Mouse (Mus musculus): ENCODE measurements around the gene Pik3ip1.

Gene Pik3ip1

GRCm38 (mm10) chr11:3302792-3303191, 27.4 kb upstream of the Pik3ip1 start:
- DNase-seq (ENCODE audit: low read depth) = no peak

GRCm38 (mm10) chr11:3305821-3306220, 24.4 kb upstream of the Pik3ip1 start:
- DNase-seq (ENCODE audit: low read depth) = no peak

GRCm38 (mm10) chr11:3307875-3308274, 22.3 kb upstream of the Pik3ip1 start:
- no peak for DNase-seq (ENCODE audit: low read depth)

GRCm38 (mm10) chr11:3309884-3310283, 20.3 kb upstream of the Pik3ip1 start:
- no peak for DNase-seq (ENCODE audit: low read depth)

- DNase-seq (ENCODE audit: low read depth) = no peak
Measured at GRCm38 (mm10) chr11:3310789-3311585, 19.2 kb upstream of the Pik3ip1 start.

- no peak for DNase-seq (ENCODE audit: low read depth)
Measured at GRCm38 (mm10) chr11:3311586-3312347, 18.4 kb upstream of the Pik3ip1 start.

- no peak for DNase-seq (ENCODE audit: low read depth)
Measured at GRCm38 (mm10) chr11:3313294-3313693, 16.9 kb upstream of the Pik3ip1 start.

- peak; percentile 35 for DNase-seq (ENCODE audit: low read depth)
Measured at GRCm38 (mm10) chr11:3314148-3314547, 16.1 kb upstream of the Pik3ip1 start.

GRCm38 (mm10) chr11:3318286-3318685, 11.9 kb upstream of the Pik3ip1 start:
- peak; percentile 58 for DNase-seq (ENCODE audit: low read depth)

- no peak for DNase-seq (ENCODE audit: low read depth)
Measured at GRCm38 (mm10) chr11:3328271-3328670, 1.9 kb upstream of the Pik3ip1 start.

- no peak for DNase-seq (ENCODE audit: low read depth)
Measured at GRCm38 (mm10) chr11:3328806-3329775, 1.1 kb upstream of the Pik3ip1 start.

GRCm38 (mm10) chr11:3330566-3330965, 365 bp downstream of the Pik3ip1 start:
- DNase-seq (ENCODE audit: low read depth) = peak; percentile 98

GRCm38 (mm10) chr11:3330991-3331750, 970 bp downstream of the Pik3ip1 start:
- no peak for DNase-seq (ENCODE audit: low read depth)

GRCm38 (mm10) chr11:3331756-3332642, 1.8 kb downstream of the Pik3ip1 start:
- DNase-seq (ENCODE audit: low read depth) = peak; percentile 99

- DNase-seq (ENCODE audit: low read depth) = no peak
Measured at GRCm38 (mm10) chr11:3333111-3333695, 3.0 kb downstream of the Pik3ip1 start.

GRCm38 (mm10) chr11:3334141-3334710, 4.0 kb downstream of the Pik3ip1 start:
- no peak for DNase-seq (ENCODE audit: low read depth)

GRCm38 (mm10) chr11:3334711-3335316, 4.6 kb downstream of the Pik3ip1 start:
- DNase-seq (ENCODE audit: low read depth) = no peak

- DNase-seq (ENCODE audit: low read depth) = no peak
Measured at GRCm38 (mm10) chr11:3335651-3336216, 5.5 kb downstream of the Pik3ip1 start.

GRCm38 (mm10) chr11:3336602-3337001, 6.4 kb downstream of the Pik3ip1 start:
- DNase-seq (ENCODE audit: low read depth) = no peak
